In genomic region chr13:97240965-97241786, GRCm38 (mm10) we compare ENCODE assay signal across 1 mouse cellular context.
TF ChIP-seq lines count a peak whose summit lies in the region.

Gene Enc1 (plus strand): TSS chr13:97241105.

TF ChIP-seq in CH12.LX, 34 proteins besides CTCF, POLR2A, EP300 and RAD21 (continued from another document):
- TF ChIP-seq BHLHE40 (IDR thresholded peaks at IDR 0.05; ENCODE audit: low read depth, low read length) (peak; percentile 50), MAZ (IDR thresholded peaks at IDR 0.05; ENCODE audit: low read depth, low read length) (peak; percentile 96), ZKSCAN1 (IDR thresholded peaks at IDR 0.05; ENCODE audit: borderline replicate concordance, low read depth, low read length) (no peak), ZNF384 (IDR thresholded peaks at IDR 0.05; ENCODE audit: low read depth, low read length) (no peak), ELF1 (IDR thresholded peaks at IDR 0.05; ENCODE audit: low read depth, low read length) (peak; percentile 58; the same call in 1 of the 2 replicates), MAFK (IDR thresholded peaks at IDR 0.05; ENCODE audit: insufficient replicate concordance, low read length) (no peak), NELFE (IDR thresholded peaks at IDR 0.05; ENCODE audit: low read depth, low read length) (peak; percentile 82; the same call in 1 of the 2 replicates), HCFC1 (IDR thresholded peaks at IDR 0.05; ENCODE audit: low read depth, low read length) (peak; percentile 43)
